12 mouse cellular contexts compared by ENCODE assay signal in genomic region chr15:25802194-25802593, GRCm38 (mm10).
"Had no signal": no experiment of that assay in that cellular context is flagged by ENCODE, and none has a peak within 500 bp of the region (broad histone marks: within the 10 kb centered on the region; RNA-seq: fewer than 3 reads in every experiment).

No protein-coding gene starts in this region.

- ATAC-seq: liver, embryonic 12.5 days had no signal

- H3K9me3 ChIP-seq: kidney, embryonic 15.5 days; limb, embryonic 15.5 days; liver, embryonic 12.5 days; midbrain, embryonic 10.5 days; neural tube, embryonic 15.5 days had no signal

- H3K27ac ChIP-seq: kidney, embryonic 15.5 days; limb, embryonic 15.5 days; liver, embryonic 12.5 days; midbrain, embryonic 10.5 days; neural tube, embryonic 15.5 days had no signal

- H3K4me3 ChIP-seq: kidney, embryonic 15.5 days; limb, embryonic 15.5 days; liver, embryonic 12.5 days; midbrain, embryonic 10.5 days; myocyte; neural tube, embryonic 15.5 days had no signal

- H3K27me3 ChIP-seq: kidney, embryonic 15.5 days; limb, embryonic 15.5 days; liver, embryonic 12.5 days; neural tube, embryonic 15.5 days had no signal

- DNase-seq: kidney, adult 18-20 months; kidney, postnatal 14 days; lung, embryonic 14.5 days; lung, postnatal 4 days; spleen, adult 18-20 months; thymus, postnatal 36 days had no signal

- H3K9ac ChIP-seq: kidney, embryonic 15.5 days; limb, embryonic 15.5 days; liver, embryonic 12.5 days; lung, embryonic 14.5 days; neural tube, embryonic 15.5 days had no signal

- H3K4me1 ChIP-seq: liver, embryonic 12.5 days; midbrain, embryonic 10.5 days; neural tube, embryonic 15.5 days had no signal

- H3K4me2 ChIP-seq: kidney, embryonic 15.5 days; limb, embryonic 15.5 days; liver, embryonic 12.5 days; lung, embryonic 14.5 days; neural tube, embryonic 15.5 days had no signal
